Mouse (Mus musculus): ENCODE data around the gene Cux2. TPM values are rescaled to one million over a fixed set of nuclear protein-coding genes. Genes with fewer than 3 reads are reported as not detected.
A peak's percentile ranks its signal among the peaks of the same experiment; 100 is the strongest.

Gene Cux2
- total and polyA plus RNA-seq, 3 experiments: 0.17 TPM; not detected in 2

- Histone ChIP-seq H3K36me3 (replicated peaks in 1 of 2; ENCODE audit: control insufficient read depth in 1 of 2, insufficient read depth in 1 of 2, low read length in 1 of 2) (no peaks in the 10 kb centered on the region), H3K9ac (ENCODE audit: insufficient read depth, low read depth) (no peak overlapping the region), H3K79me2 (replicated peaks; ENCODE audit: control insufficient read depth, extremely low read depth, insufficient read depth, poor library complexity, severe bottlenecking) (no peaks in the 10 kb centered on the region), H3K4me1 (ENCODE audit: control insufficient read depth in 1 of 2, insufficient read depth in 2 of 2) (peaks cover 9 to 41% of the 10 kb centered on the region in 2 experiments; a peak in 3 of 4 replicates), H3K27me3 (replicated peaks) (peaks cover 36% of the 10 kb centered on the region), H3K27ac (ENCODE audit: insufficient read depth, low read depth) (no peak overlapping the region), H3K4me3 (replicated peaks in 1 of 3; ENCODE audit: low read depth in 2 of 3, low read length in 2 of 3, poor library complexity in 1 of 3) (no peak overlapping the region), H3K9me3 (replicated peaks; ENCODE audit: low read length) (peaks cover 8% of the 10 kb centered on the region), H3K4me2 (ENCODE audit: insufficient read depth, low read depth, poor library complexity, severe bottlenecking) (no peak overlapping the region)
- dilution Hi-C loops (cut with MboI; ENCODE audit: extremely low pct_ligation_motif_present, extremely low pct_unique_long_range_greater_than_20kb, low sequenced_read_pairs) (no loop called here), in situ Hi-C loops (cut with MboI; ENCODE audit: low pct_ligation_motif_present, low pct_unique_long_range_greater_than_20kb, low sequenced_read_pairs) (loop anchor here (5.0 kb wide), 1 partner anchor 33 kb away; no protein-coding TSS in a partner anchor)
- no peak for TF ChIP-seq IRF4 (IDR thresholded peaks at IDR 0.05; ENCODE audit: low read depth, low read length)
- no peak for DNase-seq (ENCODE audit: extremely low read depth)
Observed at GRCm38 (mm10) chr5:121845361-121845760, 204.5 kb downstream of the Cux2 start.

GRCm38 (mm10) chr5:121843138-121843905 is 206.6 kb downstream of the Cux2 start:
- dilution Hi-C loops (cut with MboI; ENCODE audit: extremely low pct_ligation_motif_present, extremely low pct_unique_long_range_greater_than_20kb, low sequenced_read_pairs) (no loop called here), in situ Hi-C loops (cut with MboI; ENCODE audit: low pct_ligation_motif_present, low pct_unique_long_range_greater_than_20kb, low sequenced_read_pairs) (no loop called here)
- Histone ChIP-seq H3K4me2 (ENCODE audit: insufficient read depth, low read depth, poor library complexity, severe bottlenecking) (peak overlapping the region; percentile 54), H3K27ac (ENCODE audit: insufficient read depth, low read depth) (no peak overlapping the region), H3K79me2 (replicated peaks; ENCODE audit: control insufficient read depth, extremely low read depth, insufficient read depth, poor library complexity, severe bottlenecking) (no peaks in the 10 kb centered on the region), H3K4me3 (replicated peaks in 1 of 3; ENCODE audit: low read depth in 2 of 3, low read length in 2 of 3, poor library complexity in 1 of 3) (peak overlapping the region in 1 of 3 experiments; percentile 36), H3K4me1 (ENCODE audit: control insufficient read depth in 1 of 2, insufficient read depth in 2 of 2) (peaks cover 13 to 41% of the 10 kb centered on the region in 2 experiments), H3K9me3 (replicated peaks; ENCODE audit: low read length) (peaks cover 8% of the 10 kb centered on the region), H3K27me3 (replicated peaks) (peaks cover 35% of the 10 kb centered on the region), H3K36me3 (replicated peaks in 1 of 2; ENCODE audit: control insufficient read depth in 1 of 2, insufficient read depth in 1 of 2, low read length in 1 of 2) (no peaks in the 10 kb centered on the region), H3K9ac (ENCODE audit: insufficient read depth, low read depth) (no peak overlapping the region)
- DNase-seq (ENCODE audit: extremely low read depth): no peak
- no peak for TF ChIP-seq USF1 (IDR thresholded peaks at IDR 0.05; ENCODE audit: low read depth, low read length)
- no peak for TF ChIP-seq RAD21 (IDR thresholded peaks at IDR 0.05; ENCODE audit: low read depth, low read length)
- TF ChIP-seq UBTF (IDR thresholded peaks at IDR 0.05; ENCODE audit: low read depth, low read length): no peak
- TF ChIP-seq BHLHE40 (IDR thresholded peaks at IDR 0.05; ENCODE audit: low read depth, low read length): peak; percentile 68
- TF ChIP-seq MEF2A (IDR thresholded peaks at IDR 0.05; ENCODE audit: borderline replicate concordance, low read depth, low read length): no peak
- no peak for TF ChIP-seq SIN3A (IDR thresholded peaks at IDR 0.05; ENCODE audit: low read length)
- no peak for TF ChIP-seq IRF4 (IDR thresholded peaks at IDR 0.05; ENCODE audit: low read depth, low read length)
- no peak for TF ChIP-seq MYC (IDR thresholded peaks at IDR 0.05; ENCODE audit: low read depth, low read length)
- 0 out of 2 replicates have a peak, but pooled peaks have one; percentile 14 for TF ChIP-seq MAX (IDR thresholded peaks at IDR 0.05; ENCODE audit: low read length)
- TF ChIP-seq POLR2AphosphoS2 (IDR thresholded peaks at IDR 0.05; ENCODE audit: low read depth, low read length): no peak
- TF ChIP-seq CTCF (conservative IDR thresholded peaks at IDR 0.05 in 1 of 2, IDR thresholded peaks at IDR 0.05 in 1 of 2; ENCODE audit: low read depth in 2 of 2, low read length in 2 of 2): 0 out of 4 replicates have a peak, but pooled peaks of 1 of the 2 experiments have one; percentile 3
- TF ChIP-seq JUND (conservative IDR thresholded peaks at IDR 0.05; ENCODE audit: low read depth, low read length): no peak
- TF ChIP-seq SMC3 (IDR thresholded peaks at IDR 0.05; ENCODE audit: low read depth, low read length): no peak
- no peak for TF ChIP-seq NELFE (IDR thresholded peaks at IDR 0.05; ENCODE audit: low read depth, low read length)
- TF ChIP-seq CHD1 (IDR thresholded peaks at IDR 0.05; ENCODE audit: low read depth, low read length): no peak
- no peak for TF ChIP-seq TBP (conservative IDR thresholded peaks at IDR 0.05; ENCODE audit: low read depth, low read length)
- TF ChIP-seq MAZ (IDR thresholded peaks at IDR 0.05; ENCODE audit: low read depth, low read length): no peak
- no peak for TF ChIP-seq USF2 (conservative IDR thresholded peaks at IDR 0.05; ENCODE audit: low read depth, low read length)
- no peak for TF ChIP-seq GABPA (IDR thresholded peaks at IDR 0.05; ENCODE audit: insufficient replicate concordance, low read depth, low read length)
- TF ChIP-seq ZNF384 (IDR thresholded peaks at IDR 0.05; ENCODE audit: low read depth, low read length): no peak
- peak; percentile 15; the same call in 1 of the 2 replicates for TF ChIP-seq MXI1 (IDR thresholded peaks at IDR 0.05; ENCODE audit: low read depth, low read length)
- TF ChIP-seq ZKSCAN1 (IDR thresholded peaks at IDR 0.05; ENCODE audit: borderline replicate concordance, low read depth, low read length): no peak
- TF ChIP-seq KAT2A (IDR thresholded peaks at IDR 0.05; ENCODE audit: insufficient replicate concordance, low read length): no peak
- TF ChIP-seq ETS1 (conservative IDR thresholded peaks at IDR 0.05; ENCODE audit: low read depth, low read length): no peak
- no peak for TF ChIP-seq ZMIZ1 (IDR thresholded peaks at IDR 0.05; ENCODE audit: low read depth, low read length)
